Mouse (Mus musculus) liver, adult 2 months (tissue): Measurements from ENCODE around the gene Fxn. TPM values are rescaled to one million over a fixed set of nuclear protein-coding genes. Genes with fewer than 3 reads are reported as not detected.

Source experiments
- DNase-seq: peaks from one replicate; pipeline ENCODE4 v3.0.0-alpha.2; 2011; ENCODE audit warnings: low read depth, low spot score; ENCODE audit errors: extremely low read depth
- H3K27ac ChIP-seq: fragments of 200-500 bp; replicated peaks from 2 replicates; pipeline ENCODE4 v1.5.1; 2012; ENCODE audit warnings: low read depth, mild to moderate bottlenecking, control low read depth, inconsistent platforms, low read length; ENCODE audit not compliant: insufficient read depth
- H3K27me3 ChIP-seq: fragments of 200-500 bp; 2 replicates; pipeline ENCODE4 v1.6.1; 2012; ENCODE audit warnings: mild to moderate bottlenecking, moderate library complexity, low read length, inconsistent platforms; ENCODE audit not compliant: control insufficient read depth, insufficient read depth
- H3K36me3 ChIP-seq: fragments of 200-500 bp; 2 replicates; pipeline ENCODE4 v1.6.1; 2012; ENCODE audit warnings: low read length, inconsistent platforms; ENCODE audit not compliant: control insufficient read depth, insufficient read depth
- H3K4me1 ChIP-seq: fragments of 200-500 bp; 2 replicates; pipeline ENCODE4 v1.6.1; 2011; ENCODE audit warnings: low read length; ENCODE audit not compliant: control insufficient read depth, insufficient read depth
- H3K4me3 ChIP-seq: fragments of 200-500 bp; 2 replicates; pipeline ENCODE4 v1.5.1; 2011; ENCODE audit warnings: low read depth, mild to moderate bottlenecking, control low read depth, low read length, moderate library complexity; ENCODE audit not compliant: insufficient read depth
- H3K79me2 ChIP-seq: fragments of 200-500 bp; 2 replicates; pipeline ENCODE4 v1.6.1; 2012; ENCODE audit warnings: inconsistent platforms, mild to moderate bottlenecking, low read length, moderate library complexity; ENCODE audit not compliant: control insufficient read depth, insufficient read depth
- H3K9ac ChIP-seq: fragments of 200-500 bp; 2 replicates; pipeline ENCODE4 v1.6.1; 2012; ENCODE audit warnings: low read depth, mild to moderate bottlenecking, control low read depth, inconsistent platforms, low read length
- CTCF ChIP-seq: fragments of 200-500 bp; IDR thresholded peaks from 2 replicates; pipeline ENCODE4 v1.5.1; 2011; ENCODE audit warnings: low read depth, low read length, control low read depth
- POLR2A ChIP-seq: fragments of 200-500 bp; IDR thresholded peaks from 2 replicates; pipeline ENCODE4 v1.6.1; 2011; ENCODE audit warnings: low read length, control low read depth; ENCODE audit not compliant: insufficient read depth; ENCODE audit errors: extremely low read depth
- WGBS: fragments of 180-500 bp; shearing (Covaris S2); methylation state at CpG from one replicate; pipeline ENCODE4 v1.1.7; 2018; 5-methylcytosine and 5-hydroxymethylcytosine counted together
- polyA plus RNA-seq: library from polyadenylated mRNA; depleted of rRNA; stranded (reverse); fragments of >200 nt; gene quantifications from 2 replicates; pipeline ENCODE4 v1.2.3, GENCODE M21; 2012
- total RNA-seq: library from RNA; depleted of rRNA; stranded (reverse); fragments of >200 nt; gene quantifications from 2 replicates; pipeline ENCODE4 v1.2.3, GENCODE M21; 2014

Gene Fxn
- total and polyA plus RNA-seq, 2 experiments = 10.9 to 20.6 TPM

- Histone ChIP-seq H3K27ac (no peak overlapping the region), H3K4me1 (peaks cover 6% of the 10 kb centered on the region), H3K4me3 (no peak overlapping the region), H3K79me2 (peaks cover 4% of the 10 kb centered on the region; the same call in 1 of the 2 replicates), H3K27me3 (no peaks in the 10 kb centered on the region), H3K36me3 (no peaks in the 10 kb centered on the region), H3K9ac (no peak overlapping the region)
- TF ChIP-seq CTCF (no peak), POLR2A (no peak)
- WGBS = 80% methylated on average over 7 of the region's 7 CpGs
- DNase-seq = no peak
These were observed 1.0 kb upstream of the Fxn start for GRCm38 (mm10) chr19:24281288-24281980.

GRCm38 (mm10) chr19:24279706-24280600 lies 452 bp downstream of the Fxn start:
- no peaks in the 10 kb centered on the region for H3K27me3 ChIP-seq
- H3K9ac ChIP-seq = peak overlapping the region; percentile 95
- no peaks in the 10 kb centered on the region for H3K36me3 ChIP-seq
- peaks cover 4% of the 10 kb centered on the region; the same call in 1 of the 2 replicates for H3K79me2 ChIP-seq
- H3K4me1 ChIP-seq = peaks cover 6% of the 10 kb centered on the region
- peak; percentile 62 for DNase-seq
- TF ChIP-seq POLR2A (peak; percentile 61; the same call in 1 of the 2 replicates), CTCF (peak; percentile 51; the same call in 1 of the 2 replicates)
- under 1% methylated on average over 77 of the region's 78 CpGs for WGBS
- peak overlapping the region; percentile 86 for H3K4me3 ChIP-seq
- peak overlapping the region; percentile 93 for H3K27ac ChIP-seq

GRCm38 (mm10) chr19:24278859-24279258 lies 1.5 kb downstream of the Fxn start:
- H3K4me3 ChIP-seq = no peak overlapping the region
- H3K27ac ChIP-seq = no peak overlapping the region

GRCm38 (mm10) chr19:24274281-24274680 lies 6.1 kb downstream of the Fxn start:
- Histone ChIP-seq H3K9ac (no peak overlapping the region), H3K4me3 (no peak overlapping the region), H3K79me2 (peaks cover 4% of the 10 kb centered on the region; the same call in 1 of the 2 replicates), H3K4me1 (peaks cover 12% of the 10 kb centered on the region), H3K27ac (no peak overlapping the region), H3K27me3 (no peaks in the 10 kb centered on the region), H3K36me3 (peaks cover 2% of the 10 kb centered on the region; the same call in 1 of the 2 replicates)
- 94% methylated on average over 3 of the region's 3 CpGs for WGBS
- no peak for TF ChIP-seq CTCF
- TF ChIP-seq POLR2A = no peak
- DNase-seq = no peak

More at GRCm38 (mm10) chr19:24278859-24279258, 1.5 kb downstream of the Fxn start:
- H3K36me3 ChIP-seq = no peaks in the 10 kb centered on the region
- no peak for DNase-seq
- peaks cover 4% of the 10 kb centered on the region; the same call in 1 of the 2 replicates for H3K79me2 ChIP-seq
- no peaks in the 10 kb centered on the region for H3K27me3 ChIP-seq
- H3K4me1 ChIP-seq = peaks cover 4% of the 10 kb centered on the region
- no peak overlapping the region for H3K9ac ChIP-seq
- TF ChIP-seq CTCF (no peak), POLR2A (no peak)
- 85% methylated on average over 15 of the region's 15 CpGs for WGBS

- Histone ChIP-seq H3K9ac (no peak overlapping the region), H3K79me2 (no peaks in the 10 kb centered on the region), H3K27ac (peak overlapping the region; percentile 20; the same call in 1 of the 2 replicates), H3K36me3 (peaks cover 2% of the 10 kb centered on the region; the same call in 1 of the 2 replicates), H3K27me3 (no peaks in the 10 kb centered on the region), H3K4me3 (no peak overlapping the region), H3K4me1 (peaks cover 22% of the 10 kb centered on the region)
- 31% methylated on average over 16 of the region's 16 CpGs for WGBS
- peak; percentile 90 for DNase-seq
- TF ChIP-seq CTCF (peak; percentile 82), POLR2A (no peak)
These were observed 8.5 kb downstream of the Fxn start for GRCm38 (mm10) chr19:24271746-24272426.
